24 mouse cellular contexts compared by ENCODE assay signal in the genomic region with DNA sequence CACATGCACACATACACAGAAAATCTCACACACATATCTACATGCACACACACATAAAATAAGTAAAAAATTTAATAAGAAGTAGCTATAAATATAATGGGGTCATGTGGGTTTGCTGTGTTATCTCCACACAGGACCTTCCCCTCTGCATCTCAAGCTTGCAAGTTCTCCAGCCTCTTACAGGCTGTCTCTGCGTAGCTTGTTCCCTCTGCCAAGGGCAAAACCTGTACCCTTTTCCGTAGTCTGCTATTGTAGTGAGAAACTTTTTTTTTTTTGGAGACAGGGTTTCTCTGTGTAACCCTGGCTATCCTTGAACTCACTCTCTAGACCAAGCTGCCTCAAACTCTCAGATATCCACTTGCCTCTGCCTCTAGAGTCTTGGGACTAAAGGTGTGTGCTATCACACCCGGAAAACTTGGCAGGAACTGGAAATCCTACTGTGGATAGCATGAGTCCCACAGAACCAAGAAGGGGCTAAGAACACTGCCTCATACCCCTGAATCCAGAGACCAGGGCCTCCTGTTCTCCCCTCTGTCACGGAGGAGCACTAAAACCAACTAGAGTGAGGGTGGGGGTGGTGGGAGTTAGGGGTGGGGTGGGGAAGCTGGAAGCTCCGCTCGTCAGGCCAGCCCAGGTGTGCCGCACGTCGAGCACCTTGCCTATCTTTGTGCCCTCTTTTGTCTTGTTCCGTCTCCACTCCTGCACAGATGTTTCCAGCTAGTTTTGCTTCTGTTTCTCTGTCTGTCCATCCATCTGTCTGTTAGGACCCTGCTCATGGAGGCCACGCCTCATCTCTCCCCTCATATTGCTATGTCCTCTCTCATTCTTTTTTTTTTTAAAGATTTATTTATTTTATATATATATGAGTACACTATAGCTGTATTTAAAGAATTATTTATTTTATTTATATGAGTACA. TPM values are rescaled to one million over a fixed set of nuclear protein-coding genes. Genes with fewer than 3 reads are reported as not detected.
A peak's percentile ranks its signal among the peaks of the same experiment; 100 is the strongest.
DNase-seq lines count a peak whose midpoint lies in the region; ATAC-seq and TF ChIP-seq lines count a peak whose summit lies in the region.
"Had no signal": no experiment of that assay in that cellular context is flagged by ENCODE, and none has a peak within 500 bp of the region (broad histone marks: within the 10 kb centered on the region; RNA-seq: fewer than 3 reads in every experiment).

No protein-coding gene starts in this region.

- no peak overlapping the region for H3K4me2 ChIP-seq in midbrain, embryonic 11.5 days
- H3K4me2 ChIP-seq in midbrain, embryonic 13.5 days (replicated peaks), result no peak overlapping the region
- H3K4me2 ChIP-seq in CH12.LX (ENCODE audit: insufficient read depth, low read depth, poor library complexity, severe bottlenecking), result no peak overlapping the region

- TF ChIP-seq RAD21 in CH12.LX (IDR thresholded peaks at IDR 0.05; ENCODE audit: low read depth, low read length) (no peak), MEL (IDR thresholded peaks at IDR 0.05; ENCODE audit: low read depth, low read length) (no peak)

- no peak overlapping the region for H3K9ac ChIP-seq in midbrain, embryonic 11.5 days (ENCODE audit: low read length)
- H3K9ac ChIP-seq in midbrain, embryonic 13.5 days (replicated peaks), result no peak overlapping the region
- H3K9ac ChIP-seq in CH12.LX (ENCODE audit: insufficient read depth, low read depth), result no peak overlapping the region
- H3K9ac ChIP-seq in MEL (ENCODE audit: control insufficient read depth, low read depth, low read length, poor library complexity, severe bottlenecking), result no peak overlapping the region

- H3K79me2 ChIP-seq in CH12.LX (replicated peaks; ENCODE audit: control insufficient read depth, extremely low read depth, insufficient read depth, poor library complexity, severe bottlenecking), result peaks cover 10% of the 10 kb centered on the region
- H3K79me2 ChIP-seq in MEL (ENCODE audit: control insufficient read depth, insufficient read depth, low read length, poor library complexity), result no peaks in the 10 kb centered on the region; the same call in 1 of the 2 replicates

- TF ChIP-seq EP300 in CH12.LX (IDR thresholded peaks at IDR 0.05; ENCODE audit: low read length) (no peak), MEL (IDR thresholded peaks at IDR 0.05; ENCODE audit: low read depth in 1 of 2, low read length in 2 of 2) (no peak)

- dilution Hi-C loops in CH12.LX (cut with MboI; ENCODE audit: extremely low pct_ligation_motif_present, extremely low pct_unique_long_range_greater_than_20kb, low sequenced_read_pairs), result no loop called here

- WGBS in midbrain, embryonic 11.5 days, result 93% methylated on average over 11 of the region's 11 CpGs
- WGBS in midbrain, embryonic 13.5 days, result 91% methylated on average over 11 of the region's 11 CpGs

- peaks cover 3% of the 10 kb centered on the region; the same call in 1 of the 2 replicates for H3K27me3 ChIP-seq in midbrain, embryonic 11.5 days (ENCODE audit: control insufficient read depth, insufficient read depth, low read length)
- peaks cover 7% of the 10 kb centered on the region; the same call in 1 of the 2 replicates for H3K27me3 ChIP-seq in midbrain, embryonic 13.5 days
- H3K27me3 ChIP-seq in CH12.LX (replicated peaks), result no peaks in the 10 kb centered on the region
- no peaks in the 10 kb centered on the region for H3K27me3 ChIP-seq in MEL (ENCODE audit: control insufficient read depth in 1 of 2, insufficient read depth in 2 of 2, low read length in 2 of 2)
- H3K27me3 ChIP-seq: Patski had no signal

- no peaks in the 10 kb centered on the region for H3K36me3 ChIP-seq in midbrain, embryonic 11.5 days (ENCODE audit: control insufficient read depth, insufficient read depth, low read length)
- 0 out of 2 replicates have a peak, but pooled peaks cover 3% of the 10 kb centered on the region for H3K36me3 ChIP-seq in midbrain, embryonic 13.5 days
- H3K36me3 ChIP-seq in CH12.LX (replicated peaks in 1 of 2; ENCODE audit: control insufficient read depth in 1 of 2, insufficient read depth in 1 of 2, low read length in 1 of 2) (peaks cover 20 to 46% of the 10 kb centered on the region in 2 experiments), MEL (ENCODE audit: control insufficient read depth in 1 of 2, insufficient read depth in 2 of 2, low read length in 2 of 2) (no peaks in the 10 kb centered on the region; a peak in 1 of 4 replicates)
- H3K36me3 ChIP-seq: G1E had no signal

- TF ChIP-seq POLR2A in CH12.LX (IDR thresholded peaks at IDR 0.05; ENCODE audit: low read depth, low read length), result no peak
- 0 out of 4 replicates have a peak, but pooled peaks of 1 of the 2 experiments have one; percentile 31 for TF ChIP-seq POLR2A in MEL (IDR thresholded peaks at IDR 0.05; ENCODE audit: control insufficient read depth in 1 of 2, insufficient read depth in 1 of 2, low read depth in 1 of 2, low read length in 2 of 2, poor library complexity in 1 of 2)

- peaks cover 2% of the 10 kb centered on the region for H3K4me1 ChIP-seq in midbrain, embryonic 11.5 days (ENCODE audit: control insufficient read depth, insufficient read depth, low read length)
- peaks cover 7% of the 10 kb centered on the region for H3K4me1 ChIP-seq in midbrain, embryonic 13.5 days (replicated peaks)
- peaks cover 0 to 1% of the 10 kb centered on the region in 2 experiments; a peak in 2 of 4 replicates for H3K4me1 ChIP-seq in CH12.LX (ENCODE audit: control insufficient read depth in 1 of 2, insufficient read depth in 2 of 2)
- H3K4me1 ChIP-seq in MEL (ENCODE audit: control insufficient read depth in 1 of 2, insufficient read depth in 2 of 2, low read length in 2 of 2), result no peaks in the 10 kb centered on the region

- H3K9me3 ChIP-seq in midbrain, embryonic 11.5 days (ENCODE audit: control insufficient read depth, low read length), result no peaks in the 10 kb centered on the region
- H3K9me3 ChIP-seq in midbrain, embryonic 13.5 days, result no peaks in the 10 kb centered on the region
- H3K9me3 ChIP-seq in CH12.LX (replicated peaks; ENCODE audit: low read length) (peaks cover 10% of the 10 kb centered on the region), MEL (replicated peaks; ENCODE audit: insufficient read depth, low read length) (no peaks in the 10 kb centered on the region)
- H3K9me3 ChIP-seq: G1E had no signal

- ATAC-seq in midbrain, embryonic 11.5 days (ENCODE audit: low FRiP score), result no peak
- ATAC-seq in midbrain, embryonic 13.5 days, result no peak
- ATAC-seq: activated CD4-positive, CD25-positive, alpha-beta regulatory T cell, adult 4 months; CD4-positive, CD25-positive, alpha-beta regulatory T cell, adult 4 months; Patski had no signal

- no peak overlapping the region for H3K27ac ChIP-seq in midbrain, embryonic 11.5 days (ENCODE audit: low read depth, low read length)
- no peak overlapping the region for H3K27ac ChIP-seq in midbrain, embryonic 13.5 days
- H3K27ac ChIP-seq in CH12.LX (ENCODE audit: insufficient read depth, low read depth) (no peak overlapping the region), MEL (ENCODE audit: control insufficient read depth, low read depth, low read length) (no peak overlapping the region)

- peak; percentile 28 for DNase-seq in midbrain, embryonic 11.5 days (ENCODE audit: low spot score, missing footprints)
- DNase-seq in A20 (ENCODE audit: low read depth, low spot score), result peak; percentile 20
- no peak for DNase-seq in CH12.LX (ENCODE audit: extremely low read depth)
- DNase-seq in MEL (ENCODE audit: low read depth, low spot score), result peak; percentile 60
- no peak for DNase-seq in layer of hippocampus, adult 9-10 months (ENCODE audit: low spot score)
- no peak for DNase-seq in cerebellum, adult 18-20 months
- DNase-seq in yolk sac, embryonic 10.5 days (ENCODE audit: low spot score), result no peak
- DNase-seq: adrenal gland, adult 2 months; adrenal gland, adult 8-10 months; adrenal gland, postnatal 10 days; adrenal gland, postnatal 14 days; adrenal gland, postnatal 25 days; adrenal gland, postnatal 36 days; B cell, adult 2 months; cerebellum, adult 11 months; cerebellum, adult 11-12 months; cerebellum, adult 2 months; cerebellum, adult 8-10 months; cerebellum, adult 9-10 months had no signal

- in situ Hi-C loops in CH12.LX (cut with MboI; ENCODE audit: low pct_ligation_motif_present, low pct_unique_long_range_greater_than_20kb, low sequenced_read_pairs), result no loop called here

- TF ChIP-seq CTCF in CH12.LX (conservative IDR thresholded peaks at IDR 0.05 in 1 of 2, IDR thresholded peaks at IDR 0.05 in 1 of 2; ENCODE audit: low read depth in 2 of 2, low read length in 2 of 2), result no peak
- TF ChIP-seq CTCF in MEL (IDR thresholded peaks at IDR 0.05 in 2 of 3, conservative IDR thresholded peaks at IDR 0.05 in 1 of 3; ENCODE audit: control insufficient read depth in 1 of 3, insufficient read depth in 1 of 3, low read depth in 2 of 3, low read length in 3 of 3, poor library complexity in 1 of 3, severe bottlenecking in 1 of 3), result no peak

- H3K4me3 ChIP-seq in midbrain, embryonic 11.5 days (ENCODE audit: low read depth, low read length), result no peak overlapping the region
- no peak overlapping the region for H3K4me3 ChIP-seq in midbrain, embryonic 13.5 days (replicated peaks)
- H3K4me3 ChIP-seq in CH12.LX (replicated peaks in 1 of 3; ENCODE audit: low read depth in 2 of 3, low read length in 2 of 3, poor library complexity in 1 of 3), result no peak overlapping the region
- H3K4me3 ChIP-seq in MEL (ENCODE audit: control insufficient read depth in 1 of 2, insufficient read depth in 1 of 2, low read depth in 2 of 2, low read length in 2 of 2), result no peak overlapping the region

RNA-seq across cellular contexts. Expression of a gene that starts 4.8 kb away (rescaled TPM):
- 0.62 and 0.71 TPM in 2 replicates for polyA plus RNA-seq in midbrain, embryonic 11.5 days (2014; fragmentation: Nextera tagmentation; extraction: Ambion mirVana)
- 4.7 and 4.9 TPM in 2 replicates for polyA plus RNA-seq in midbrain, embryonic 13.5 days (2015; fragmentation: Nextera tagmentation; extraction: Ambion mirVana)
- 0.63 and 0.98 TPM in 2 replicates for total RNA-seq in CH12.LX (2012; rRNA removed)
- 0.41 and 0.44 TPM in 2 replicates for total RNA-seq in CH12.LX (2014; rRNA removed)
- polyA plus RNA-seq in CH12.LX (2012; ENCODE audit: insufficient read length, low read depth), result 1.1 and 1.4 TPM in 2 replicates
- 2.1 and 2.4 TPM in 2 replicates for total RNA-seq in MEL (2012; rRNA removed)
- polyA plus RNA-seq in MEL (2012; ENCODE audit: insufficient read depth in 1 of 2, insufficient read length in 2 of 2, low read depth in 1 of 2, low replicate concordance in 2 of 2, missing spikeins in 1 of 2), result 1 to 10 TPM in 1 of 2 experiments, not detected in 1; 8.1 TPM

RNA-seq across cellular contexts. Expression of a gene that starts 11.7 kb away (rescaled TPM):
- 10.4 and 11.4 TPM in 2 replicates for polyA plus RNA-seq in midbrain, embryonic 11.5 days (2014; fragmentation: Nextera tagmentation; extraction: Ambion mirVana)
- 25.4 and 30.6 TPM in 2 replicates for polyA plus RNA-seq in midbrain, embryonic 13.5 days (2015; fragmentation: Nextera tagmentation; extraction: Ambion mirVana)
- total RNA-seq in CH12.LX (2012; rRNA removed) (24.9 and 25.5 TPM in 2 replicates), CH12.LX (2014; rRNA removed) (19.3 and 20.0 TPM in 2 replicates), MEL (2012; rRNA removed) (37.9 and 39.8 TPM in 2 replicates)
- polyA plus RNA-seq in CH12.LX (2012; ENCODE audit: insufficient read length, low read depth) (19.6 and 24.0 TPM in 2 replicates), MEL (2012; ENCODE audit: insufficient read depth in 1 of 2, insufficient read length in 2 of 2, low read depth in 1 of 2, low replicate concordance in 2 of 2, missing spikeins in 1 of 2) (10 to 100 TPM in 1 of 2 experiments, not detected in 1; 51.2 TPM)

RNA-seq across cellular contexts. Expression of a gene that starts 15.5 kb away (rescaled TPM):
- polyA plus RNA-seq in midbrain, embryonic 11.5 days (2014; fragmentation: Nextera tagmentation; extraction: Ambion mirVana), result 89.3 and 95.5 TPM in 2 replicates
- polyA plus RNA-seq in midbrain, embryonic 13.5 days (2015; fragmentation: Nextera tagmentation; extraction: Ambion mirVana), result 82.3 and 85.8 TPM in 2 replicates
- 63.2 and 78.0 TPM in 2 replicates for total RNA-seq in CH12.LX (2012; rRNA removed)
- total RNA-seq in CH12.LX (2014; rRNA removed), result 33.5 and 37.2 TPM in 2 replicates
- polyA plus RNA-seq in CH12.LX (2012; ENCODE audit: insufficient read length, low read depth), result 130 and 166 TPM in 2 replicates
- total RNA-seq in MEL (2012; rRNA removed), result 57.8 and 60.4 TPM in 2 replicates
- polyA plus RNA-seq in MEL (2012; ENCODE audit: insufficient read depth in 1 of 2, insufficient read length in 2 of 2, low read depth in 1 of 2, low replicate concordance in 2 of 2, missing spikeins in 1 of 2), result 100 to 1,000 TPM in 1 of 2 experiments, not detected in 1; 128 TPM

Comparison
In these comparisons a context has a peak if more than half of its experiments do, and no peak if none do; other contexts are left out.
1. DNase-seq: peak in midbrain, embryonic 11.5 days (single experiment), A20 (single experiment) and MEL (single experiment); none in CH12.LX (single experiment), layer of hippocampus, adult 9-10 months (single experiment), cerebellum, adult 18-20 months (0 of 2) and yolk sac, embryonic 10.5 days (single experiment).